Mouse (Mus musculus): ENCODE results near the gene Fuca1.

DNA sequence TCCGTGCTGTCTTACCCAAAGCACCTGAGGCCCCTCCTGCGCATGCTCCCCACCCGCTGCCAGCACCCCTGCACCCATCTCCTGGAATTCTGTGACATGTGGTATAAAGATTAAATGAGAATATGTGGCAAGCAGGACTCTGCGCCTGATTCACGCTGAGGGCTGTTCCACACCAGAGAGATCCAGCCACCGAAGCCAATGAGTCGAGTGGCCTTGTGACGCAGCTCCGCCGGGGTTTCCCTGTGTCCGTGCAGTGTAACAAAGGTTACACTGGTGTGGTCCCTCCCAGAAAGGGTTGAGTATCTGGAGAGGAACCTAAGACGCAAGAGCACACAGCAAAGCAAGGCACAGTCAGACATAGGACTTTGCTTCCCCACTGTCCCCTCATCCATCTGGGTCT is 34.9 kb upstream of the Fuca1 start:
- TF ChIP-seq CTCF (IDR thresholded peaks at IDR 0.05; ENCODE audit: low read depth) (no peak), EP300 (IDR thresholded peaks at IDR 0.05; ENCODE audit: low read depth) (no peak)
